Mouse (Mus musculus) monocyte, adult 2 months (primary cell): ENCODE data around the gene Zbed4.
"Not testable (repeated sequence)": the region's sequence is repeated elsewhere in the genome, so short reads cannot be mapped to it uniquely, and the experiment has no call there.

Experiments used
- DNase-seq, 2 experiments: peaks; one replicate each; pipeline ENCODE4 v3.0.0; 2022; ENCODE audit warnings: low spot score in 2 of 2, low read depth in 1 of 2

Gene Zbed4

GRCm38 (mm10) chr15:88751564-88752402 lies at the start of gene Zbed4:
TSS of gene Zbed4 (plus strand) at chr15:88751660.
- peak in 1 of 2 experiments; percentile 48 for DNase-seq

- no peak for DNase-seq
Measured at GRCm38 (mm10) chr15:88702501-88702900, 49.0 kb upstream of the Zbed4 start.

DNA sequence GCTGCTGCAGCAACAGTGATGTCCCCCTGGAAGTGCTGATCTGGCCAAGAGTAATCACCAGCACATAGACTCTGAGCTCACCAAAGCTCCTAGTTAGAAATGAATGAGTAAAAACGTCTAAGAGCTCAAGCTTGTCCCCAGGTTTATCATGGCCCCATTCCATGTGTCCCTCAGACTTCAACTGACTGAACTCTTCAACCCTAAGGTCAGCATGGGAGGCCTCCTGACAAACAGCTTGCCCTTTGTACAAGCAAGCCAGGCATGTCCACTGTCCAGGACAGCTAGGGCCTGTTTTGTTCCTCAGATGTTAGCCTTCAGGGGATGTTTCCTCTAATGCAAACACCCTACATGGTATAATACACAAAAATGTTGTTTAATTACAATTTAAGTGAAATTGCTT lies 47.2 kb upstream of the Zbed4 start:
- DNase-seq, result no peak

DNA sequence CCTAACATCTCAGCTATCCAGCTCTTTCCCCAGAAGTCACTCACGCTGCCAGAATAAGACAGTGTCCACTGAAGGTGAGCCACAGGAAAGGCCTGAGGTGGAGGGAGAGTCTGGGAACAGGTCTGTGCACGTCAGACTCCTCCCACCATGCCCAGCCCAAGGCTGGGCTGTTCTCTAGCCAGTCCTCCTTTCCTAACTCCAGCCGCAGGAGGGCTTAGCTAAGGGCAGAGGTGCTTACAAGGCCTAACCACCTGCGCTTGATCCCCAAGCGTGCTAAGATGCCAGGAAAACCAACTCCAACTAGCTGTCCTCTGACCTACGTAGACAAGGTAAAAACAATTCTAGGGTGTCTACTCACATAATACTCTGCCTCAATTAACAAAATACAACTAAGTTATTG lies 45.1 kb upstream of the Zbed4 start:
- DNase-seq, result no peak

GRCm38 (mm10) chr15:88706987-88707386 lies 44.5 kb upstream of the Zbed4 start:
- DNase-seq, result not testable (repeated sequence)

GRCm38 (mm10) chr15:88708204-88708603 lies 43.3 kb upstream of the Zbed4 start:
- DNase-seq, result no peak

GRCm38 (mm10) chr15:88708657-88709511 lies 42.6 kb upstream of the Zbed4 start:
- DNase-seq, result no peak

DNA sequence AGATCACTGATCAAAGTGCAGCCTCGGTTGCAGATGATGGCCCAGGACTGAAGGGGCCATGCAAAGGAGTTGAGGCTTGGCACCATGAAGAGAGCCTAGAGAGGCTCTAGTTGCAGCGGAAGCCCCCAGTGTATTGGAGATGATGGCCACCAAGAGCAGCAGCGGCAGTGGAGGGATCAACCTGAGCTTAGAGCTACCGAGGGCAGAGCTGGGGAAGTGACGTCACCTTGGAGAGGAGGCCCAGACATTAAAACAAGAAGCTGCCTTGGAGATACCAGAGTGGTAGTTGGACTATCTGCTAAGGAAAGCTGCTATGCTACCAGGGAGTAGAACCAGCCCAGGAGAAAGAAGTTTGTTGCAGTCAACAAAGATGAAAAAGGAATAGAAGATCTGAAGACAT lies 41.6 kb upstream of the Zbed4 start:
- DNase-seq, result no peak

DNA sequence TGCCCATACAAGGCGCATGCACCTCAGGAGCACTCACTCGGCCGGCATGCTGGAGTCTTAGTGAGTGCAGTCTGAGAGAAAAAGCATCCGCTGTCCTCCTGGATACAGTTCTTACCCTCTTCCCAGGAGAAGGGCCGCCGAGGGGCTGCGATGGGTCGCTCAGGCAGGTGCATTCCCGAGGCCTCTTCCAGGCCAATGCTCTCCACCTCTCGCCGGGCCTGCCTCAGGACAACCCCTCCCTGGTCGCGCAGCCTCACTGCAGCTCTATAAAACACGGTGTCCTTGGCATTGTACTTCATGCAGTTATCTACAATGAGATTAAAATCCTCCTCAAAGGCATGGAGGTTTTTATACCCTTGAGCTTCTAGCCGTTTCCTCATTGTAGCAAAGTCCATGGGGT lies 39.0 kb upstream of the Zbed4 start:
- DNase-seq, result no peak

DNA sequence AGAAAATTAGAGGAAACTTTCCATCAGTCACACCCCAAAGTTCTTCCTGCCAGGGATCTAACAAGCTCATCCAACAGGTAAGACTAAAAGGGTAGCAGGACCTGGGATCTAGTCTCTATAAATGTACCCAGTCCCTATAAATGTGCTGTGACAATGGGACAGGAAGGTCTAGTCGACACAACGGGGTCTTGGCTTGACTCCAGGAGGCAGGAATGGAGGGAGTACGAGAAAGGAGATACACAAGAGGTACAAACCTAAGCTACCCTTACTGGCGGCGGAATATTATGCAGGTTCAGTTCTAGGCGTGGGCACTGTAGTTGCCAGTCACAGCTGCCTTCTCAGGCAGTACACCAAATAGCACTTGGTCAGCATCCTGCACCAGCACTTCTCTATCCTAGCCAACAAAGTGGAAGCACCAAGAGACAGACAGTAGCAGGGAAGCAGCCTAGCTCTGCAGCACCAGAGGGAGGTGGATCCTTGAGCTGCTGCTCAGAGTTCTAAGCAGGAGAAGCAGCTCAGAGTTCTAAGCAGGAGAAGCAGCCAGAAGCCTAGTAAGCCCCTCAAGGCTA lies 37.4 kb upstream of the Zbed4 start:
- no peak for DNase-seq

- no peak for DNase-seq
Measured at GRCm38 (mm10) chr15:88716350-88716749, 35.1 kb upstream of the Zbed4 start.

DNA sequence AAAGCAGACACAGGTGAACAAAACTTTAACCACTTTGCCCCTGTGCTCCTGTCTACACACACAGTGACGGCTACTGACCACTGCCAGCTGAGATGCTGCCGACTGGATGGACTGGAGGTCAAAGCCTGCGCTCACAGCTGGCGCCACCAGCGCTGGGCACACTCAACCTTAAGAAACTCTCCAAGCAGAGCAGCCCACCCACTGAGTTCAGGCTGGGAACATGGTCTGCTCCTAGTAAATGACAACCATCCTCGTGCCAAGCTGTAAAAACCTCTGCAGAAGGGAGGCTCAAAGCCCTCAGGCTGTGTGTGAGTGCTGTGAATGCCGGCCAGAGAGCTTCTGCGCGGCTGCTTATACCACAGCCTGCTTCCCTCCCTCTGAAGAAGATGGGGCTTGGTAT lies 34.2 kb upstream of the Zbed4 start:
- DNase-seq, result no peak

- no peak for DNase-seq
Measured at GRCm38 (mm10) chr15:88723205-88723604, 28.3 kb upstream of the Zbed4 start.

- DNase-seq, result no peak
Measured at GRCm38 (mm10) chr15:88724311-88724710, 27.1 kb upstream of the Zbed4 start.

DNA sequence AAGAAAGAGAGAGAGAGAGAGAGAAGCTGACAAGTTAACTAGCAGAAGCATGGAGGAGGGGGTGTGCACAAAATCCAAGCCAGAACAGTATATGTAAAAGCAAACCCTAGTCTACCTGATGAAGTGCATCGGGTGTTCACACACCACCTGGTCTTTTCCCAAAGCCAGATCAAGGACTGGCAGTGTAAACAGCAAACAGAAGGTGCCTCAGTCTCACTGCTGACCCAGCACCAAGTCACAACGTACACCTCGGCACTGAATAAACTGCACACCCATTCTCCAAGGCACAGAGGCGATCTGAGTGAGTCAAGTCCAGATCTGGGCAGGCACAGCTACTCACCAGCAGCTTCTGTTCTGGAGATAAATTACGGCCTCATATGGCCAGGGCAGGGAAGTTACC lies 26.4 kb upstream of the Zbed4 start:
- no peak for DNase-seq

DNA sequence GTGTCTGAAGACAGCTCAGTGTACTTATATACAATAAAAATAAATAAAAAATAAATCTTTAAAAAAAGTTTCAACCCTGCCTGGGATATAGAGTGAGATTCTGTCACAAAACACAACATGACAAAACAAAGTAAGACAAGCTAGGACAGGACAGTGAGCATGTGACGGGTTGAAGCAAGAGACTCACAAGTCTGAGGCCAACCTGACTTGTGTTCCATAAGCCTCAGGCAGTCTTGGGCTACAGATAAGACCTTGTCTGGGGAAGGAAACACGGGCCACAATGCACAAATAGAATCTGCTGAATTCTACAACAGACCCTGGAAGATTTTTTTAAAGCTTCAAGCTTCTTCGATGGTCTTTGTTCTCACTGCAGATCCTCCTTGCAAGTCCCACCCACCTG lies 24.3 kb upstream of the Zbed4 start:
- DNase-seq, result no peak

GRCm38 (mm10) chr15:88730717-88731116 lies 20.7 kb upstream of the Zbed4 start:
- no peak for DNase-seq

DNA sequence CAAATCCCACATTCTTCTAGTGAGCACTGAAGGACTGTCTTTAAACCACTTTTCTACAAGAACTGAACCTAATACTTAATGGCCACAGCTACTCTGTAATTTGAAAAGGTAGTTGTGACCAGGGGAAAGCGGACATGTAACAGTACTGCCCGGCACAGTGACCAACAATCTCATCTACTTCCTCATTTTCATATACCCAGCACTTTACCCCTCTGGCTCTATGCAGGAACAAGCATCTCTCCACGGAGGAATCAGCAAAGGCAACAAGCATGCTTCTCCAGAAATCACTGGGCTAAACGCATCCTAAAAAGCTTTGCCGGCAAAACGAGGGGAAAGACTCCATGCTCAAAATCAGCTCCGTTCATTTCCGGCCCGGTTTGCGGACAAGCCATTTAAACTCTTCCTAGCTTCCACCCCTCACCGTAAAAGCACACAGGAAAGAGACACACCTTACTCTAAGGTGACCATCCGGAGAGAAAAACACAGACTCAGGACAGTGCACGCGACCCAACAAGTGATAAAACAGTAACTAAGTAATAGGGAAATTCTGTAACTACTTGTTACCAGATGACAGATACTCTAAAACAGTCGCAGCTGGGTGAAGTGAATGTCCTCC lies 18.9 kb upstream of the Zbed4 start:
- DNase-seq, result no peak

- peak in 1 of 2 experiments; percentile 11 for DNase-seq
Measured at GRCm38 (mm10) chr15:88733041-88733751, 18.3 kb upstream of the Zbed4 start.

DNA sequence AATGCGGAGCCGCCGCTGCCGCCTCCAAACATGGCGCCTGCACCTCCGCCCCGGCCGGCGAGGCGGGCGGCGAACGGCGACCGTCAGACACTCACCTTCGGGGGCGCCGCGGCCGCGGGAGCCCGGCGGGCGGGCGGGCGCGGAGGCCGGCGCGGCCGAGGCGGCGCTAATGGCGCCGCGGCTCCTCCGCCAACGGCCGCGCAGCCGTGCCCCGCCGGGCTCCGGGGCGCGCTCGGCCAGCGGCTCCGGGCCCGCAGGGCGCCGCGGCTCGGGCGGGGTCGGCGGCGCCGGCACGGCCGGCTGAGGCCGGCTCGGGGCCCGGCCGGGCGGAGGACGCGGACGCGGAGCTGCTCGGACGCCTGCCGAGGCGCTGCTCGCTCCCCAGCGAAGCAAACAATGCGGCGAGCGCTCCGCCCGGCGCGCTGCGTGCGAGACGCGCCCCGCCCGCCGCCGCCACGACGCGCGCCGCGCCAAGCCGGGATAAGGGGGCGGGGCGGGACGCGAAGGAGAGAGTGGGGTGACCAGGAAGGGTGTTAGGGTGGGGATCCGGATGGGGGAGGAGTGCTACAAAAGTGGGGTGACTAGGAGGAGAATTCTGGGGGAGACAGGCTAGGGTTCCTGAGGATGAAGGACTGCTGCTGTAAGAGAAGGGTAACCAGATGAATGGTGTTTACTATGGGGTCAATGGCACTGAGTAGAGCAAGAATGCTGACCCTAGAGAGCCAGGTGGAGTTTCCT lies 17.5 kb upstream of the Zbed4 start, which contains the start of gene Brd1:
Gene Brd1, minus strand, starts transcription at position 400 of the 738 bp plus-strand sequence.
- DNase-seq, result peak in 1 of 2 experiments; percentile 18
